Mouse (Mus musculus) brain, embryonic 18.5 days (tissue): ENCODE data around the gene Col24a1.

Experiments
- DNase-seq: peaks from one replicate; pipeline ENCODE4 v3.0.0-alpha.2; 2012; ENCODE audit warnings: low read depth, low spot score

The Col24a1 gene

GRCm38 (mm10) chr3:145457039-145457438 is 164.8 kb downstream of the Col24a1 start:
- DNase-seq = no peak

GRCm38 (mm10) chr3:145462351-145462750 is 170.1 kb downstream of the Col24a1 start:
- no peak for DNase-seq

DNA sequence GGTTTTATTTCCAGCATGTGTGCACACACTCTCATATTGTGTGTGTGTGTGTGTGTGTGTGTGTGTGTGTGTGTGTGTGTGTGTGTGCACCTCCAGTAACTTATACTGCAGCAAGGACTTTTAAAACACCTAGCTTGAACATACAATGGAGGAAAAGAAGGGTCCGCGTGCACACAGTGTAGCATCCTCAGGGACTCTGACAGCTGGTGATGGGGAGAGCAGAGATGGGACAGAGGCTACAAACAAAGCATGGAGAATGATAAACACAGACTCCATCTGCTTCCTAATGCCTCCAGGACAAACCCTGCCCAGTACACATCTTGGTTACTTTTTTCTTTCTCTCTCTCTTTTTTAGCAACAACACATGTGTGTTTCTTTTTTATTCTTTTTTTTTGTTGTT is 171.5 kb downstream of the Col24a1 start:
- DNase-seq = no peak

DNA sequence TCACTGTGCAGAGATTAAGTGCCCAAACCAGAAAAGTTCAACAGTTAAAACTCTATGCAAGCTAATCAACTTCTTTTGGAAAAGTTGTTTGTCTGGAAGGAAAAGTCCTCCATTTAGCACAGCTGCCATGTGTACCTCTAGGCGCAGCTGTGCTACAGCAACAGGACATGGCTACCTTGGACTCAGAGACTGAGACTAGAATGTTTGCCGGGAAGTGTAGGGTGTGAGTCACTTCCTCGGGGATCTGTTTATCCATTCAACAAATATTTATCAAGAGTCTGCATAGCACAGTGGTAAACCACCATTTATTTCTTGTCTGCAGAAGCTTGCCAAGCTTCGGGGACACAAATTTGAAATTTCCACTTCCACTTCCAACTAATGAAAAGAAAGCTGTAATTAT is 178.8 kb downstream of the Col24a1 start:
- no peak for DNase-seq

DNA sequence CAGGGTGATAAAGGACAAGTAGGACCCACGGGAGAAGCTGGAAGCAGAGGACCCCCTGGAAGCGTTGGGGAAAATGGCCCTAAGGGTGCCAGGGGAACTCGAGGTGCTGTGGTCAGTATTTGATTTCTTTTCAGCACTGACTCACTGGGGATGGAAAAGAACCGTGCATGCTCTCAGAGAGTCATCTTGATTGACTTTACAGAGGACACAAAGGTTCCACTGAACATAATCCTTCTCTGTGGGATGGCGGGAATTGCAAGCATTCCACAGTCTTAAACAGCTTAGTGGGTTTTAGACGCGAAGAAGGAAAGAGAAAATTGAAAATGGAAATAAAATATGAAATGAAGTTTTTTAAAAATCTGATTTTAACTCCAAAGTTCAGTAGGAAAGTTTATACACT is 181.9 kb downstream of the Col24a1 start:
- DNase-seq = no peak

DNA sequence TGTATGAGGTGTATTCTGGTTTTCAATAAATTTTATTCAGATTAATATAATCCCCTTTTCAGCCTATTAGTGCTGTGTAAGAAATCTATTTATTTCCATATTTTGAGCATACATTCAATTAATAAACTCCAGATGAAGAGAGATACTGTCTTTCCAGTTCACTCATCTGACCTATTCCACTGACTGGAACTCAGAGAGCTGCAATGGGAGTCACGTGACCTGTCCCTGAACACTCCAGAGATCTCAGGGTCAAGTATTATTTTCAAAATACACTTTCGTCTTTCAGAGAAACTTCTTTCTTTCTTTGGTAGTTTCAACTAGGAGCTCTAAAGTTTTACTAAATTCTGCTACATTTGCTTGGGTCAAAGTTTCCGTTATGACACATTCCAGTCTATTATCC is 184.4 kb downstream of the Col24a1 start:
- no peak for DNase-seq

GRCm38 (mm10) chr3:145477074-145477473 is 184.8 kb downstream of the Col24a1 start:
- no peak for DNase-seq

DNA sequence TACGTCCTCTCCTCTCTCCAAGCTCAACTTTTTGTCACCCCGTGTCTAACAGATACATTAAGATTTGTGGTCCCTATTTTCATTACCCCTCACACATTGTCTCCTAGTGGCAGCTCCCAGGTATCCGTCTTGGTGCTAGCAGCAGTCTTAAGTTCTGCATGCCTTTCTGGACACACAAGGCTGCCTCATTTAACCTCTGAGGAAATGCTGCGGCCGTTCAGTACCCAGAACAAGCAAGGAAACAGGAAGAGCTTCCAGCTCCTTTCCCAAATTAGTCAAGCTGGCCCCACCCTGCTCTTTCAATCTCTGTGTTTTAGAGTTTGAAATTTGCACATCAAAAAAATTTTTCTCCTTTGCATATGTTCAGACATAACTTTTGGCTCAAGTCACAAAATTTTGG is 186.2 kb downstream of the Col24a1 start:
- no peak for DNase-seq

DNA sequence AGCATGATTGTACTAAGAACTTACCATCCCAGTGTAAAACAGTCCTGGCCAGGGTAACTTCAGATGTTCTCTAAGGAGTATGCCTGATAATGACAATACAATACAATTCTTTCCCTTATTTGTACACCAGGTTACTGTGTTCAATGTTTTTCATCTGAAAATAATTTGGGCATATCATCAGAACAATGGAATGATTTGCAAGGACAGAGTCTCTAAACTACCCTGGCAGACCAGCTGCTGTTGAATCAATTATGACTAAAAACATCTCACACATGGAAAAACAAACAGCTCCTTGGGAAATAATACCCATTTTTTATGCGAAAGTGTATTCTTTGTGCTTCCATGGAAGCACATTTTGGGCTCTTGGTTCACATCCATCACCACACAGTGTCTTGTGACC is 198.0 kb downstream of the Col24a1 start:
- no peak for DNase-seq

DNA sequence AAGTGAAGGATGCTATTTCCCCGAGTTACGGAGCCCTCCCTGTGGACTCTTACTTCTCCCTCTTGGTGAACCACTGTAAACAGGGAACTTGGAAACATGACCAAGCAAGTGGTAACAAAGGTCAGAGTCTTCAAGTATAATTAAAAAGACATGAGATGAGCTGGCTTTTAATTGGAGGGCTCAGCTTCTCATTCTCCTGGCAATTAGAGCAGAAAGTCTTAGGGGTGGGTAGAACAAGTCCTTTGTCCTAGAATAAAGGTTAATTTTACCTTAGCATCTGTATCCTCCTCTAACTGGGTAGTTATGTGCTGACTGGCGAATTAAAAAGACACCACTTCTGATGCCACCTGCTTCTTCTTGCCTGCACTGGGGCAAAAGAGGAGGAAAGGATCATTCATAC is 199.1 kb downstream of the Col24a1 start:
- no peak for DNase-seq

DNA sequence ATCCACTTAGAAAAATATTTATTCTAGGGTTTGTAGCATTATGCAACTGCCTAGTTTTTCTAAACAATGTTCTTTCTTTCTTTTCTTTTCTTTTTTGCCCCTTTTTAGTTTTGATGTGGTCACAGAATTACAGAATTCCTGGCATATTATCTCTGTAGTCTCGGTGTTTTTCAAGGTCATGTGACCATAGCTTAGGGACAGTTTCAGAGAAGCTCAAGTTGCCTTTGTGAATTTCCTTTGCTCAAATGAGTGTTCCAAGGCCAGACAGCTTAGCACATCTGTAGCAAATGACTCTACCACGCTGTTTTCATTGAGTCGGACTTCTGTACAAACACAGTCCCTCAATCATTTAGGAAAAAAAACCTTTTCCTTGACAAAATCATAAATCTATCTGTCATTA is 205.9 kb downstream of the Col24a1 start:
- DNase-seq = no peak

- no peak for DNase-seq
Measured at GRCm38 (mm10) chr3:145498893-145499292, 206.6 kb downstream of the Col24a1 start.

DNA sequence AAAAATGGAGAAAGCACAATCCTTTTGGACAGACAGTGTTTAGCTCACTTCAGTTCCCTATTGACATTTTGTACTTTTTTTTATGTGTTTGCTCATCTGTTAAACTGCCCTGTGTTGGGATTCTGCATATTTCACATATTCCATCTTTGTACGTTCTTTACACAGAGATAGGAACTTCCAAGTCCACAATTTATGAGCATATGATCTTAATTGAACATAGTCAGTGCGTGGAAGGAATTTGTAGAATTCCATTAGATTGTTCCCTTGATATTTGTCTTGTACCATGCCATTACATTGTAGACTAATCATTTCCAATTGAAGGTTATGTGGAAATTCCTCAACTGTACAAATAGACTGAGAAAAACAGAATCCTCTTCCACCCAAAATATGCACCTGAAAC is 212.6 kb downstream of the Col24a1 start:
- no peak for DNase-seq

- no peak for DNase-seq
Measured at GRCm38 (mm10) chr3:145508550-145508949, 216.3 kb downstream of the Col24a1 start.

- no peak for DNase-seq
Measured at GRCm38 (mm10) chr3:145514197-145514596, 221.9 kb downstream of the Col24a1 start.

DNA sequence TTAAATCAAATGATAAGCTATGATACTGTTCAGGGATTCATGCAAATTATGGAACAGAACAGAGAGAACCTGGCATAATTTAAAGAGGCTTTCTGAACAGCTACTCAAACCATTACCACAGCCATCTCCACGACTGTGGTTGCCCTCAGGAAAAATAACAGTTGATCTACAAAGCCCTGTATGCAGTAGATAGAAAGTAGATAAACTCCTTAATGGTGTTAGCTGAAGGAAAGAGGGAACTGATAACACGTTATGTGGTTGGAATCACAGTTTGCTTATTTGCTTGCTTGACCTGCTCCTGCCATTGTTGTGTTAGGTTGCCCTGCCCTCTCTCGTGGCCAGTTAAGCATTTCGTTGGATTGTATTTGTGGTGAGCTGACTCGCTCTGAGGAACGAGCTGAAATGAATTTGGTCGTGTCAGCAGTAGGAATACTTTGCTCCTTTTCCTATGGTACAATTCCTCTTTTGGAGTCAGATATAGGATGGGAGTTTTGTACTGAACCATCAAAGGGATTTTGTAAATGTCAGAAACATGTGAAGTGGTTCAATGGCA is 229.3 kb downstream of the Col24a1 start:
- DNase-seq = no peak

DNA sequence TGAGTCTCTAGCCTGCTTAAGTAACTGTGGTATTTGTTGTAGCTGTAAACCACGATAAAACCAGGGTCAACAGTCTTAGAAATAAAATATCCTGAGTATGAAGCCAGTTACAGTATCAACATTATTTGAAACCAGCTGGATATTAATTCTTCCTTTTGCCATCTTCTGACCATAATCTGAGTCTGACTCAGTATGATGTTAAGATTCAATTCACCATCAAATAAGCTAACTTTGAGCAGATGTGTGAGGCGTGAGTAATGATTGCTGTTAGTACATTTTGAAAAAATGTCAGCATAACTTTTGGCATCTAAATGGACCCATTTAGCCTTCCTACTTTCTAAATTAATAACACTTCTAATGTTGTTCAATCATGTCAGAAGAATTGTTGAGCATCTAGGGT is 230.0 kb downstream of the Col24a1 start:
- DNase-seq = no peak

- DNase-seq = no peak
Measured at GRCm38 (mm10) chr3:145525266-145525665, 233.0 kb downstream of the Col24a1 start.

GRCm38 (mm10) chr3:145537870-145538269 is 245.6 kb downstream of the Col24a1 start:
- no peak for DNase-seq

GRCm38 (mm10) chr3:145548441-145549415 is 256.5 kb downstream of the Col24a1 start:
- no peak for DNase-seq

DNA sequence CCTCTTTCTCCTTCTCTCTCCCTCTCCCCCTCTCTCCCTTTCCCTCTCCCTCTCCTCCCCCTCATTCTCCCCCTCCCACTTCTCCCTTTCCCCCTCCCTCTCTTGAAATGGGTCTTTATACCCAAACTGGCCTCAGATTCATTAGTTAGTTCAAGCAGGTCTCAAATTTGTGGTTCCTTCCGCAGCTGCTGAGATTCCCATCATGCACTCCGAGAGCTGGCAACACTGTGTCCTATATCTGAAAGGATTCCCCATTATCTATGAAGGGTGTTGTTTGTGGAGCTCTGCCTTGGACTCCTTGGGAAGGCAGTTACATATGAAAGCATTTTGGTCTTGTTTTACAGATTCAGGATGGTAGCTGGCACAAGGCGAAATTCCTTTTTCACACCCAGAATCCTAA is 257.9 kb downstream of the Col24a1 start:
- DNase-seq = peak; percentile 34

DNA sequence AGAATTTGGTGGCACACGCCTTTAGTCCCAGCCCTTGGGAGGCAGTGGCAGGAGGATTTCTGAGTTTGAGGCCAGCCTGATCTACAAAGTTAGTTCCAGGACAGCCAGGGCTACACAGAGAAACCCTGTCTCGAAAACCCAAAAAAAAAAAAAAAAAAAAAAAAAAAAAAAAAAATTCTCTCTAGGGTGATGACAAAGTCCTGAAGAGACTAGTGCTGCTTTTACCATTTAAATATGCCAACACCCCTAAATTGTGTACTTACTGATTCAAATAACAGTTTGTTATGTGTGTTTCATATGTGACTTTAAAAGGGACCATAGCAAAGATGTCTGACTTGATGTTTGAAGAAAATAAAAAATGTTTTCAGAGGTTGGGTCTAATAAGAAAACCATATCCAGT is 262.1 kb downstream of the Col24a1 start:
- DNase-seq = no peak

- no peak for DNase-seq
Measured at GRCm38 (mm10) chr3:145556206-145556605, 263.9 kb downstream of the Col24a1 start.
